Mouse (Mus musculus) adrenal gland, adult 8-10 months (tissue): Measurements from ENCODE around the gene Suv39h1. TPM values are rescaled to one million over a fixed set of nuclear protein-coding genes. Genes with fewer than 3 reads are reported as not detected.
"Not testable (repeated sequence)": the region's sequence is repeated elsewhere in the genome, so short reads cannot be mapped to it uniquely, and the experiment has no call there.

ENCODE experiments used
- DNase-seq: peaks from one replicate; pipeline ENCODE4 v3.0.0; 2022
- total RNA-seq, 4 experiments: library from RNA; stranded (reverse); gene quantifications; 2 replicates each; pipeline ENCODE4 v1.2.4; 2022

Suv39h1 gene
- total RNA-seq, 4 experiments from 2014 or later = 11.5 to 14.6 (median 13.9) TPM

DNA sequence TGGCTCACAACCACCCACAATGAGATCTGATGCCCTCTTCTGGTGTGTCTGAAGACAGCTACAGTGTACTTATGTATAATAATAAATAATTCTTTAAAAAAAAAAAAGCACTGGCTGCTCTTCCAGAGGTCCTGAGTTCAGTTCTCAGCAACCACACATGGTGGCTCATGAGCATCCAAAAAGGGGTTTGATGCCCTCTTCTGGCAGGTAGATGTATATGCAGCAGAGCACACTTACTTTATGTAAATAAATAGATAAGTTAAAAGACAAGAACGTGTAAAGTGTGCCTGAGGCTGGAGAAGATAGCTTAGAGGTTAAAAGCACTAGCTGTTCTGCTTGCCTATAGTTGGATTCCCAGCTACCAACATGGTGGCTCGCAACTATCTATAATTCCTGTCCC, 49.8 kb downstream of the Suv39h1 start:
- no peak for DNase-seq

DNA sequence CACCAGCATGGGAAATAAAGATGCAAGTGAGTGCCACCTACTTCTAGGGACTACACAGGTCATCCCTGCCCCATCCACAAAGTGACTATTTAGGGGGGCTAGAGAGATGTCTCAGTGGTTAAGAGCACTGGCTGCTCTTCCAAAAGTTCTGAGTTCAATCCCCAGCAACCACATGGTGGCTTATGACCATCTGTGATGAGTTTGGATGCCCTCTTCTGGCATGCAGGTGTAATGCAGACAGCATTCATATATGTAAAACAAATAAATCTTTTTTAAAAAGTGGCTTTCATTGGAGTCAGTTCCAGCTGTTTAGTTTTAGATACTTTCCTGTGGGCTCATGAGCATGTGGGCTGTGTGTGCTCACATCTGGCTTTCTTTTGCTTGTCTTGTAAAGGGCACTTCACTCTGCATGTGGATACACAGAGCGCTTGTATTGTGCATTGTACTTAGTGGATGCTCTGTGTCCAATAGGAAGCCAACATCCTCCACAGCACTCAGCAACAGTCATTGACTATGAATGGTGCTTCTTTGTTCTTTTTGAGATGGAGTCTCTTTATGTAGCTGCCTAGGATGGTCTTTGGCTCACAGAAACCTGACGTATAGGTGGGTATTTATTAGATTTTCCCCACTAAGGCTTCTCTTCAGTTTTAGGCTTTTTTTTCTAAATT, 54.3 kb downstream of the Suv39h1 start:
- no peak for DNase-seq

GRCm38 (mm10) chrX:8018286-8018685, 56.3 kb downstream of the Suv39h1 start, which contains the start of gene Glod5:
Gene Glod5 (minus strand): TSS chrX:8018492.
- DNase-seq = no peak

DNA sequence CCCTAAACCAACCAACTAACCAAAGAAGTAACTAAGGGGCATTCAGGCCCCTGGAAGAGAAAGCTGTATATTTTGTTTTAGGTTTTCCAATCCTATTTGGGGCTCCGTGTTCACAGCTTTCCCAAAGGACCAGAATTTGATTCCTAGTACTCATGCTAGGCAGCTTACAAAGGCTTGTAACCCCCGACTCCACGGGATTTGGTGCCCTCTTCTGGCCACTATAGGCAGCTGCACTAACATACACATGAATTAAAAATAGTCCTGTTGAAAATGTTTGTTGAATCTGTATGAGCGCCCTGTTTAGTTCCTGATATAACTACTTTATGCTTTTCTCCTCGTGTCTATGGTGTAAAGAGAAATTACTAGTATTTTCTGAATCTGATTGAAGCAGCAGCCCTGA, 57.4 kb downstream of the Suv39h1 start:
- no peak for DNase-seq

DNA sequence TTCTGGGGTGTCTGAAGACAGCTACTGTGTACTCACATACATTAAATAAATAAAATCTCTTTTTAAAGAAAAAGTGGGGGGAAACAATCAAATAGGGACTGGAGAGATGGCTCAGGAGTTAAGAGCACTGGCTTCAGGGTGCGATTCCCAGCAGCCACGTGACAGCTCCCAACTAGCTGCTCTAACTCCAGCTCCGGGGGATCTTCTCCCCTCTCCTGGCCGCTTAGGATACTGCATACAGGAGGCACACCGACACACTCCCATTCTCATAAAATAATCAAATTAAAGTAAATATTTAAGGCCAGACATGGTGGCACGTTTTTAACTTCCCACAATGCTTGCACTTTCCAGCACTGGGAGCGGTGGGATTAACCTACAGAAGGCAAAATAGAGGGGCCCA, 58.9 kb downstream of the Suv39h1 start:
- not testable (repeated sequence) for DNase-seq

DNA sequence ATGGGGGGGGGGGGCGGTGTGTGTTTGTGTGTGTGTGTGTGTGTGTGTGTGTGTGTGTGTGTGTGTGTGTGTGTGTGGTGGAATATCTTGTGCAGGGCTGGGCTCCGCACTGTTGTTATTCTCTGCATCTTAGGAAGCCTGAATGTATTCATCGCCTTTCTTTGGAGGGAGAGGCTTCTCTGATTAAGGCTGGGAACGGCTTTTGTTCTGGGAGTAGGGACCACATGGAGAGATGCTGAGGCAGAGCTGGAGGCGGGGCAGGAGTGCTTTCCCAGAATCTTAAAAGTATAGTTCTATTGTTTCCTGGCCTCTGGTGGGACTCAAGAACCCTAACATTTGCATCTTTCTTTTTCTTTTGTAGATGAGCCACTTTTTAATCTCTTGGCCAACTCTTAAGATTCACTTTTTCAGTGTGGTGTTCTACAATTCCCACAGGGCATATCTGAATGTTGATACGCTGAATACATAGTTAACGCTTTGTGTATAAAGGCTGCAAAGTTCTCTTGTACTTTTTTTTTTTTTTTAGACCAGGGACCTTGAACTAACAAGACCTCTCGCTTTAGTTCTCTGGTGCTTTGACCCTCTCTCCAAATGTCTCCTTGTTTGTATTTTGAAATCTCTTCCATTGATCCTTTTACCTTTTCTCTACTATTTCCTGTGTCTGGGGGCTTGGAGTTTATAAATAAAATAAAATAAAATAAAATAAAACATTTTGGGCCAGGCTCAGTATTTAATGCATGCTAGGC, 60.8 kb downstream of the Suv39h1 start:
- DNase-seq = no peak

- no peak for DNase-seq
Measured at GRCm38 (mm10) chrX:8013157-8013556, 61.4 kb downstream of the Suv39h1 start.

Other genes with a start within 250 kb of the Suv39h1 start
- gene Otud5, start 233.4 kb downstream of the Suv39h1 start, total RNA-seq = 10 to 100 TPM; 62.6 to 72.7 (median 69.4) TPM
- gene Pim2, start 196.5 kb downstream of the Suv39h1 start, total RNA-seq = 10 to 100 TPM; 10.6 to 12.3 (median 12.2) TPM
- gene Slc35a2, start 190.7 kb downstream of the Suv39h1 start, total RNA-seq = 10 to 100 TPM; 44.4 to 53.4 (median 51.2) TPM
- 100 to 1,000 TPM in 3 of 4 experiments, 10 to 100 TPM in 1; 96.2 to 130 (median 106) TPM for gene Pqbp1, start 175.5 kb downstream of the Suv39h1 start, total RNA-seq
- 100 to 1,000 TPM; 110 to 134 (median 131) TPM for gene Timm17b, start 175.4 kb downstream of the Suv39h1 start, total RNA-seq
- not detected for gene Gm10491, start 166.9 kb downstream of the Suv39h1 start, total RNA-seq
- gene Gm10490, start 165.2 kb downstream of the Suv39h1 start, total RNA-seq = not detected
- gene Pcsk1n, start 154.9 kb downstream of the Suv39h1 start, total RNA-seq = 10 to 100 TPM; 47.2 to 84.3 (median 72.8) TPM
- not detected for gene Eras, start 146.2 kb downstream of the Suv39h1 start, total RNA-seq
- 10 to 100 TPM; 14.0 to 36.2 (median 24.5) TPM for gene Hdac6, start 126.9 kb downstream of the Suv39h1 start, total RNA-seq
- 1 to 10 TPM in 2 of 4 experiments, not detected in 2; 1.7 to 2.6 TPM for gene Gata1, start 96.7 kb downstream of the Suv39h1 start, total RNA-seq
- gene Glod5, start 56.3 kb downstream of the Suv39h1 start, total RNA-seq = not detected
- 1 to 10 TPM; 1.8 to 3.7 (median 3.2) TPM for gene Was, start 15.7 kb upstream of the Suv39h1 start, total RNA-seq
- 10 to 100 TPM; 55.3 to 98.1 (median 71.7) TPM for gene Wdr13, start 58.1 kb upstream of the Suv39h1 start, total RNA-seq
- gene Rbm3, start 71.1 kb upstream of the Suv39h1 start, total RNA-seq = 100 to 1,000 TPM in 3 of 4 experiments, 10 to 100 TPM in 1; 63.7 to 233 (median 151) TPM
- 10 to 100 TPM in 2 of 4 experiments, 1 to 10 TPM in 2; 9.0 to 10.1 (median 10.0) TPM for gene Tbc1d25, start 101.4 kb upstream of the Suv39h1 start, total RNA-seq
- 10 to 100 TPM; 43.7 to 68.7 (median 57.6) TPM for gene Ebp, start 118.8 kb upstream of the Suv39h1 start, total RNA-seq
- gene Porcn, start 131.8 kb upstream of the Suv39h1 start, total RNA-seq = 10 to 100 TPM in 2 of 4 experiments, 1 to 10 TPM in 2; 7.4 to 16.0 (median 12.3) TPM
- gene Ftsj1, start 177.6 kb upstream of the Suv39h1 start, total RNA-seq = 10 to 100 TPM; 20.9 to 31.1 (median 26.9) TPM
- gene Slc38a5, start 196.4 kb upstream of the Suv39h1 start, total RNA-seq = not detected